Mouse (Mus musculus) CH12.LX (cell line): ENCODE data around the gene Zfp639. TPM values are rescaled to one million over a fixed set of nuclear protein-coding genes. Genes with fewer than 3 reads are reported as not detected.

Source experiments
- DNase-seq: peaks from one replicate; pipeline ENCODE4 v3.0.0-alpha.2; 2013; ENCODE audit errors: extremely low read depth
- H3K27ac ChIP-seq: 2 replicates; pipeline ENCODE4 v1.5.1; 2012; ENCODE audit warnings: low read depth, mild to moderate bottlenecking, control low read depth, moderate library complexity; ENCODE audit not compliant: insufficient read depth
- H3K27me3 ChIP-seq: replicated peaks from 2 replicates; pipeline ENCODE3; 2012; ENCODE audit warnings: inconsistent platforms
- H3K36me3 ChIP-seq, 2 experiments: replicated peaks in 1 of 2; 2 replicates each; pipeline versions ENCODE3 to v1.6.1; 2012; ENCODE audit warnings: inconsistent platforms in 1 of 2, low read length in 1 of 2, mild to moderate bottlenecking in 1 of 2, mixed read lengths in 1 of 2, moderate library complexity in 1 of 2; ENCODE audit not compliant: control insufficient read depth in 1 of 2, insufficient read depth in 1 of 2
- H3K4me1 ChIP-seq, 2 experiments: 2 replicates each; pipeline ENCODE4 v1.6.1; 2012; ENCODE audit warnings: inconsistent platforms in 1 of 2, moderate library complexity in 1 of 2; ENCODE audit not compliant: insufficient read depth in 2 of 2, control insufficient read depth in 1 of 2
- H3K4me2 ChIP-seq: 2 replicates; pipeline ENCODE4 v1.6.1; 2012; ENCODE audit warnings: low read depth, mild to moderate bottlenecking, control low read depth; ENCODE audit not compliant: poor library complexity, insufficient read depth, severe bottlenecking
- H3K4me3 ChIP-seq, 3 experiments: fragments of 150-350 bp in 1 of 3; sonication (generic) in 1 of 3; replicated peaks in 1 of 3; 2 replicates each; pipeline versions ENCODE3 to v1.5.1; 2011 to 2012; ENCODE audit warnings: low read depth in 2 of 3, low read length in 2 of 3, mild to moderate bottlenecking in 2 of 3, moderate library complexity in 2 of 3, control low read depth in 1 of 3, improper control_type of control experiment in 1 of 3, inconsistent platforms in 1 of 3, mixed read lengths in 1 of 3; ENCODE audit not compliant: poor library complexity in 1 of 3
- H3K79me2 ChIP-seq: replicated peaks from 2 replicates; pipeline ENCODE4 v1.6.1; 2012; ENCODE audit warnings: mild to moderate bottlenecking, moderate library complexity; ENCODE audit not compliant: control insufficient read depth, poor library complexity, insufficient read depth, severe bottlenecking; ENCODE audit errors: extremely low read depth
- H3K9ac ChIP-seq: 2 replicates; pipeline ENCODE4 v1.6.1; 2012; ENCODE audit warnings: low read depth, mild to moderate bottlenecking, control low read depth, moderate library complexity; ENCODE audit not compliant: insufficient read depth
- H3K9me3 ChIP-seq: replicated peaks from 2 replicates; pipeline ENCODE3; 2012; ENCODE audit warnings: low read length, inconsistent platforms, mixed read lengths
- BHLHE40 ChIP-seq: IDR thresholded peaks from 2 replicates; pipeline ENCODE4 v1.6.1; 2011; ENCODE audit warnings: mild to moderate bottlenecking, low read depth, low read length, improper control_type of control experiment
- CHD1 ChIP-seq: IDR thresholded peaks from 2 replicates; pipeline ENCODE4 v1.6.1; 2012; ENCODE audit warnings: low read depth, low read length, improper control_type of control experiment, inconsistent platforms
- CHD2 ChIP-seq: IDR thresholded peaks from 2 replicates; pipeline ENCODE4 v1.6.1; 2011; ENCODE audit warnings: low read length, improper control_type of control experiment
- E2F4 ChIP-seq: IDR thresholded peaks from 2 replicates; pipeline ENCODE4 v1.6.1; 2011; ENCODE audit warnings: low read depth, low read length, improper control_type of control experiment; ENCODE audit not compliant: insufficient replicate concordance
- ELF1 ChIP-seq: IDR thresholded peaks from 2 replicates; pipeline ENCODE4 v1.6.1; 2014; ENCODE audit warnings: low read depth, mild to moderate bottlenecking, inconsistent platforms, low read length, improper control_type of control experiment
- EP300 ChIP-seq: IDR thresholded peaks from 2 replicates; pipeline ENCODE4 v1.6.1; 2011; ENCODE audit warnings: low read length, improper control_type of control experiment
- ETS1 ChIP-seq: conservative IDR thresholded peaks from 2 replicates; pipeline ENCODE4 v1.6.1; 2012; ENCODE audit warnings: low read depth, mild to moderate bottlenecking, inconsistent platforms, low read length, improper control_type of control experiment, moderate library complexity
- GABPA ChIP-seq: IDR thresholded peaks from 2 replicates; pipeline ENCODE4 v1.6.1; 2012; ENCODE audit warnings: low read depth, low read length, improper control_type of control experiment, inconsistent platforms; ENCODE audit not compliant: insufficient replicate concordance
- HCFC1 ChIP-seq: IDR thresholded peaks from 2 replicates; pipeline ENCODE4 v1.6.1; 2012; ENCODE audit warnings: low read depth, mild to moderate bottlenecking, inconsistent platforms, low read length, improper control_type of control experiment
- IRF4 ChIP-seq: IDR thresholded peaks from 2 replicates; pipeline ENCODE4 v1.6.1; 2014; ENCODE audit warnings: low read depth, mild to moderate bottlenecking, inconsistent platforms, low read length, improper control_type of control experiment
- JUN ChIP-seq: IDR thresholded peaks from 2 replicates; pipeline ENCODE4 v1.6.1; 2011; ENCODE audit warnings: low read depth, mild to moderate bottlenecking, low read length, improper control_type of control experiment, moderate library complexity; ENCODE audit not compliant: insufficient read depth
- JUND ChIP-seq: conservative IDR thresholded peaks from 2 replicates; pipeline ENCODE4 v1.6.1; 2011; ENCODE audit warnings: low read depth, low read length, improper control_type of control experiment
- KAT2A ChIP-seq: IDR thresholded peaks from 2 replicates; pipeline ENCODE4 v1.6.1; 2012; ENCODE audit warnings: low read length, improper control_type of control experiment, inconsistent platforms; ENCODE audit not compliant: insufficient replicate concordance
- MAFK ChIP-seq: IDR thresholded peaks from 2 replicates; pipeline ENCODE4 v1.6.1; 2011; ENCODE audit warnings: low read length, improper control_type of control experiment; ENCODE audit not compliant: insufficient replicate concordance
- MAX ChIP-seq: IDR thresholded peaks from 2 replicates; pipeline ENCODE4 v1.6.1; 2011; ENCODE audit warnings: low read length, improper control_type of control experiment
- MEF2A ChIP-seq: IDR thresholded peaks from 2 replicates; pipeline ENCODE4 v1.6.1; 2014; ENCODE audit warnings: low read depth, mild to moderate bottlenecking, inconsistent platforms, low read length, improper control_type of control experiment, borderline replicate concordance
- MXI1 ChIP-seq: IDR thresholded peaks from 2 replicates; pipeline ENCODE4 v1.6.1; 2011; ENCODE audit warnings: mild to moderate bottlenecking, low read depth, low read length, improper control_type of control experiment
- MYC ChIP-seq: IDR thresholded peaks from 2 replicates; pipeline ENCODE4 v1.6.1; 2011; ENCODE audit warnings: low read depth, mild to moderate bottlenecking, improper control_type of control experiment, low read length
- NELFE ChIP-seq: IDR thresholded peaks from 2 replicates; pipeline ENCODE4 v1.6.1; 2011; ENCODE audit warnings: low read depth, low read length, improper control_type of control experiment
- NRF1 ChIP-seq: IDR thresholded peaks from 2 replicates; pipeline ENCODE4 v1.6.1; 2014; ENCODE audit warnings: low read depth, mild to moderate bottlenecking, inconsistent platforms, low read length, improper control_type of control experiment, moderate library complexity
- POLR2A ChIP-seq: IDR thresholded peaks from 2 replicates; pipeline ENCODE4 v1.6.1; 2011; ENCODE audit warnings: low read depth, mild to moderate bottlenecking, improper control_type of control experiment, low read length
- POLR2AphosphoS2 ChIP-seq: IDR thresholded peaks from 2 replicates; pipeline ENCODE4 v1.6.1; 2011; ENCODE audit warnings: low read depth, low read length, improper control_type of control experiment
- SIN3A ChIP-seq: IDR thresholded peaks from 2 replicates; pipeline ENCODE4 v1.6.1; 2012; ENCODE audit warnings: low read length, improper control_type of control experiment, inconsistent platforms
- SMC3 ChIP-seq: IDR thresholded peaks from 2 replicates; pipeline ENCODE4 v1.6.1; 2011; ENCODE audit warnings: low read depth, low read length, improper control_type of control experiment
- TBP ChIP-seq: conservative IDR thresholded peaks from 2 replicates; pipeline ENCODE4 v1.6.1; 2011; ENCODE audit warnings: low read depth, low read length, improper control_type of control experiment
- TCF12 ChIP-seq: IDR thresholded peaks from 2 replicates; pipeline ENCODE4 v1.6.1; 2014; ENCODE audit warnings: low read depth, mild to moderate bottlenecking, inconsistent platforms, low read length, improper control_type of control experiment
- UBTF ChIP-seq: IDR thresholded peaks from 2 replicates; pipeline ENCODE4 v1.6.1; 2012; ENCODE audit warnings: low read depth, mild to moderate bottlenecking, inconsistent platforms, low read length, improper control_type of control experiment, moderate library complexity
- USF1 ChIP-seq: IDR thresholded peaks from 2 replicates; pipeline ENCODE4 v1.6.1; 2014; ENCODE audit warnings: low read depth, mild to moderate bottlenecking, inconsistent platforms, low read length, improper control_type of control experiment
- USF2 ChIP-seq: conservative IDR thresholded peaks from 2 replicates; pipeline ENCODE4 v1.6.1; 2011; ENCODE audit warnings: low read depth, low read length, improper control_type of control experiment
- ZC3H11A ChIP-seq: IDR thresholded peaks from 2 replicates; pipeline ENCODE4 v1.6.1; 2012; ENCODE audit warnings: low read depth, mild to moderate bottlenecking, inconsistent platforms, low read length, improper control_type of control experiment
- ZMIZ1 ChIP-seq: IDR thresholded peaks from 2 replicates; pipeline ENCODE4 v1.6.1; 2012; ENCODE audit warnings: low read depth, mild to moderate bottlenecking, inconsistent platforms, low read length, improper control_type of control experiment
- dilution Hi-C: fragments of 300-500 bp; cut with MboI; formaldehyde crosslinking; loops from 2 replicates; pipeline ENCODE4 v1.14.3; 2020; ENCODE audit warnings: low sequenced_read_pairs; ENCODE audit not compliant: extremely low pct_unique_long_range_greater_than_20kb, extremely low pct_ligation_motif_present
- in situ Hi-C: fragments of 300-500 bp; cut with MboI; formaldehyde crosslinking; loops from 3 replicates; pipeline ENCODE4 v1.14.3; 2019; ENCODE audit warnings: low sequenced_read_pairs, low pct_ligation_motif_present, low pct_unique_long_range_greater_than_20kb, mixed read lengths
- polyA plus RNA-seq: library from polyadenylated mRNA; unstranded; fragments of >175 nt; gene quantifications from 2 replicates; pipeline ENCODE4 v1.2.1, GENCODE M21; 2012; ENCODE audit warnings: low read depth; ENCODE audit not compliant: insufficient read length
- total RNA-seq, 2 experiments: library from RNA; depleted of rRNA; stranded (reverse); fragments of 300-350 nt in 1 of 2; fragments of >200 nt in 1 of 2; gene quantifications; 2 replicates each; pipeline ENCODE4 v1.2.3; 2012 to 2014

The Zfp639 gene
- total and polyA plus RNA-seq, 3 experiments: 40.3 to 96.3 (median 43.2) TPM

GRCm38 (mm10) chr3:32490076-32490927 lies 19.8 kb upstream of the Zfp639 start (continued):
- TF ChIP-seq POLR2AphosphoS2 (peak; percentile 60; the same call in 1 of the 2 replicates), ZC3H11A (no peak), MAX (peak; percentile 76), EP300 (0 out of 2 replicates have a peak, but pooled peaks have one; percentile 34), CHD2 (peak; percentile 44; the same call in 1 of the 2 replicates), ZMIZ1 (no peak), KAT2A (0 out of 2 replicates have a peak, but pooled peaks have one; percentile 15), SMC3 (peak; percentile 3; the same call in 1 of the 2 replicates), TBP (peak; percentile 49; the same call in 1 of the 2 replicates), BHLHE40 (peak; percentile 47; the same call in 1 of the 2 replicates), USF1 (no peak), USF2 (no peak), ETS1 (0 out of 2 replicates have a peak, but pooled peaks have one; percentile 40), E2F4 (no peak), TCF12 (0 out of 2 replicates have a peak, but pooled peaks have one; percentile 40), POLR2A (no peak; the same call in none of the 2 replicates)

- Histone ChIP-seq H3K27ac (peak overlapping the region; percentile 100), H3K36me3 (no peaks in the 10 kb centered on the region)
- TF ChIP-seq POLR2A (no peak), UBTF (no peak), NELFE (no peak), KAT2A (0 out of 2 replicates have a peak, but pooled peaks have one; percentile 63), ELF1 (no peak), JUN (peak; percentile 55), MAFK (peak; percentile 73; the same call in 1 of the 2 replicates), MXI1 (no peak; the same call in 1 of the 2 replicates), GABPA (no peak), SMC3 (no peak; the same call in 1 of the 2 replicates), BHLHE40 (peak; percentile 66), USF2 (no peak), CHD1 (no peak), JUND (peak; percentile 75), ZMIZ1 (peak; percentile 51; the same call in 1 of the 2 replicates), MYC (0 out of 2 replicates have a peak, but pooled peaks have one; percentile 26), TBP (0 out of 2 replicates have a peak, but pooled peaks have one; percentile 60), E2F4 (no peak), MEF2A (peak; percentile 100), POLR2AphosphoS2 (no peak), SIN3A (peak; percentile 50), HCFC1 (no peak), NRF1 (no peak), CHD2 (peak; percentile 81), IRF4 (peak; percentile 98), USF1 (no peak), ETS1 (peak; percentile 90), EP300 (peak; percentile 97), TCF12 (peak; percentile 78)
Observed at GRCm38 (mm10) chr3:32490928-32491315, 19.1 kb upstream of the Zfp639 start.

More at GRCm38 (mm10) chr3:32490928-32491315, 19.1 kb upstream of the Zfp639 start:
- H3K9me3 ChIP-seq: no peaks in the 10 kb centered on the region
- H3K4me1 ChIP-seq: peaks cover 41 to 95% of the 10 kb centered on the region in 2 experiments
- H3K4me2 ChIP-seq: peak overlapping the region; percentile 93
- peak overlapping the region; percentile 12 for H3K9ac ChIP-seq
- dilution Hi-C loops: no loop called here
- no peaks in the 10 kb centered on the region for H3K27me3 ChIP-seq
- peak; percentile 87 for DNase-seq
- no peaks in the 10 kb centered on the region for H3K79me2 ChIP-seq
- in situ Hi-C loops: loop anchor here (10.0 kb wide), 1 partner anchor 116 kb away; no protein-coding TSS in a partner anchor
- peak overlapping the region in 1 of 3 experiments; percentile 12 for H3K4me3 ChIP-seq
